Mouse (Mus musculus) embryonic facial prominence, embryonic 13.5 days (tissue): ENCODE data around the gene Kif16b. TPM values are rescaled to one million over a fixed set of nuclear protein-coding genes. Genes with fewer than 3 reads are reported as not detected.

Experiments used
- ATAC-seq: fragments of 200-750 bp; cut with Nextera tagmentation; 2 replicates; pipeline ENCODE4 v1.8.0; 2017; ENCODE audit warnings: low read depth; ENCODE audit not compliant: insufficient number of reproducible peaks, insufficient read depth, low FRiP score, low TSS enrichment
- H3K27ac ChIP-seq: fragments of 300-500 bp; sonication (generic); 2 replicates; pipeline ENCODE4 v1.5.1; 2015; ENCODE audit warnings: moderate library complexity, mild to moderate bottlenecking, inconsistent platforms
- H3K27me3 ChIP-seq: fragments of 300-500 bp; sonication (generic); 2 replicates; pipeline ENCODE4 v1.6.1; 2015; ENCODE audit warnings: mild to moderate bottlenecking, inconsistent platforms
- H3K36me3 ChIP-seq: fragments of 300-500 bp; sonication (generic); 2 replicates; pipeline ENCODE4 v1.6.1; 2015; ENCODE audit warnings: mild to moderate bottlenecking, inconsistent platforms
- H3K4me1 ChIP-seq: fragments of 300-500 bp; sonication (generic); 2 replicates; pipeline ENCODE4 v1.6.1; 2015; ENCODE audit warnings: inconsistent platforms
- H3K4me2 ChIP-seq: fragments of 300-500 bp; sonication (generic); 2 replicates; pipeline ENCODE4 v1.6.1; 2015; ENCODE audit warnings: moderate library complexity, mild to moderate bottlenecking, inconsistent platforms
- H3K4me3 ChIP-seq: fragments of 300-500 bp; sonication (generic); 2 replicates; pipeline ENCODE4 v1.5.1; 2015; ENCODE audit warnings: mild to moderate bottlenecking, inconsistent platforms
- H3K9ac ChIP-seq: fragments of 300-500 bp; sonication (generic); 2 replicates; pipeline ENCODE4 v1.6.1; 2015; ENCODE audit warnings: mild to moderate bottlenecking, inconsistent platforms
- H3K9me3 ChIP-seq: fragments of 300-500 bp; sonication (generic); 2 replicates; pipeline ENCODE4 v1.6.1; 2016; ENCODE audit warnings: inconsistent platforms
- WGBS: fragments of 180-500 bp; shearing (Covaris S2); methylation state at CpG from one replicate; pipeline ENCODE4 v1.1.7; 2015; ENCODE audit warnings: mixed read lengths; 5-methylcytosine and 5-hydroxymethylcytosine counted together
- polyA plus RNA-seq: library from polyadenylated mRNA; unstranded; fragments of >200 nt; fragmentation: Nextera tagmentation; extraction: Ambion mirVana; gene quantifications from 2 replicates; pipeline ENCODE4 v1.2.1, GENCODE M21; 2015

Kif16b gene
- polyA plus RNA-seq, result 12.1 and 13.5 TPM in 2 replicates

DNA sequence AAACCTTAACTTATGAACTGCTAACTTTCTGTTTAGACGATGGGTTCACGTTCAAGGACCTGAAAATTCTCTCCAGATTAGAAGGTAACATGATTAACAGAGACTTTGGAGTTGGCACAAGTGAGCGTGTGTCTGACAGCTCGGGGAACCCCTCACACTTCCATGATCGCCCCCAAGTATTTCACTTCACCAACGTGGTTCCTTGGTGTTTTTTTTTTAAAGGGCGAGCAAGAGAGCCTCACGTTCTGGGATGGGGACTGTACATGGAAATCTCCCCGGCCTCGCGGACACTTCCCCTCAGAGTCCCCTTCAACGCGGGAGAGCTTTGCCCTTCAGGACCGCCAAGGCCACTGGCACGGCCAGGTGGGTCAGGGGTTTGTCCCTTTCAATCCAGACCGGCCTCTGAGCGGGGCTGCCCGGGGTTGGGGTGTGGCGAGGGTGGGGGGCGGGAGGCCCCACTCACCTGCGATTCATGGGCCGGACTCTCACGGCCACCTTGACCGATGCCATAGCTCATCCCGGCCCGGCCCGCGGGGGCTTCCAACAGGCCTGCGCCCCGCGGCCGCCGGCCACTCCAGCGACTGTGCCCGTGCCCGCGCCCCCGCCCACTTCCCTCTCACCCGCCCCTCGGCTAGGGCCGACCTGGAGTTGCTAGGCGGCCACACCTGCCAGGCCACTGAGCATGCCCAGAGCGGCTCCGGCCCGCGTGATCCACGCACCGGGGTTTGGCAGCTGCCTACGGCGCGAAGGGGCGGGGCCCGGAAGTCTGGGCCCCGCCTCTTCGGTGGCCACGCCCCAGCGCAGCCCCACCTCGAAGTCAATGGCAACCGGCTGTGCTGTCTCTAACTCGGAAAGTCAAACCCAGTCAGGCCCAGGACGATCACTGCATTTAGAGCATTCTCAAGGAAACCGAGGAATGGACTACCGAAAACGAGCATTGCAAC lies at the start of gene Kif16b:
Gene Kif16b, minus strand, starts transcription at position 670 of the 944 bp plus-strand sequence.
- Histone ChIP-seq H3K27me3 (no peaks in the 10 kb centered on the region), H3K36me3 (no peaks in the 10 kb centered on the region), H3K27ac (peak within 1 kb of the TSS; percentile 79), H3K9ac (peak within 1 kb of the TSS; percentile 87), H3K4me3 (peak within 1 kb of the TSS; percentile 84), H3K4me2 (peak within 1 kb of the TSS; percentile 85), H3K4me1 (peaks cover 10% of the 10 kb centered on the region), H3K9me3 (no peaks in the 10 kb centered on the region)
- ATAC-seq, result peak; percentile 89
- WGBS, result under 1% methylated on average over 63 of the region's 64 CpGs

DNA sequence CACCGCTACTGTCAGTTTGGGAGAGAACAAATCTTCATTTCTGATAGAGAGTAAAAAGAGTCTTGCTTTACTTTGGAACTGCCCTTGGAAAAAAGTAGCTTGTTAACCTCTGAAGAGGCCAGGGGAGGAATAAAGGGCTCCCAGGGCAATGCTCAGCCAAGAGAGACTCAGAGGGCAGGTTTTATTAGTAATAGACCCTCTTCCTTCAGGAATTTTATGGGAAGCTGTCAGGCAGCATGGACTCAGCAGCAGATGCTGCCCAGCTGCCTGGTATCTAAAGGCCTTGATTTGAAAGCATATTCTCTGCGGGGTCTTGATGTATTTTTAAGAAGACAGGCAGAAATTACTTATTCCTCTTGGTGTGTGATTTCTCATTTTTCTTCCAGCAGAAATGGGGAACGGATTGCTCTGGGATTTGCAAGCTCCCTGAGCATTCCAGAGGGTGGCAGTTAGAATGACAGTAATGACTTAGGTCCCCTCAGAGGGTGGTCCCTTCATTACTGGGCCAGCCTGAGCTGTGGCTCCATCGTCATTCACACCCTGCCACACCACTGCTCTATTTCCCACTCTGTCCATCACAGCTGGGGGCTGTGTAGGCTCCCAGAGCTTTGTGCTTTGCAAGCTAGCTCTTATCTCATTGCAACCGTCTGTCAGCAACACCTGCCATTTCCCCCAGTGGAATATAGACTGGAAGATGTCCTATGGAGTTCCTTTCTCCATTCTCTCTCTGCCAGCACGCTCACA lies 39.7 kb upstream of the Kif16b start:
- H3K36me3 ChIP-seq, result no peaks in the 10 kb centered on the region
- no peaks in the 10 kb centered on the region for H3K27me3 ChIP-seq
- H3K9me3 ChIP-seq, result no peaks in the 10 kb centered on the region
- WGBS, result 66% methylated on average over 6 of the region's 6 CpGs
- no peak overlapping the region for H3K4me2 ChIP-seq
- no peak overlapping the region for H3K4me3 ChIP-seq
- no peak overlapping the region for H3K27ac ChIP-seq
- H3K4me1 ChIP-seq, result no peaks in the 10 kb centered on the region
- no peak for ATAC-seq
- H3K9ac ChIP-seq, result no peak overlapping the region

- Histone ChIP-seq H3K9ac (no peak overlapping the region), H3K36me3 (no peaks in the 10 kb centered on the region), H3K4me3 (no peak overlapping the region), H3K4me1 (no peaks in the 10 kb centered on the region), H3K27ac (no peak overlapping the region), H3K27me3 (no peaks in the 10 kb centered on the region), H3K9me3 (no peaks in the 10 kb centered on the region), H3K4me2 (no peak overlapping the region)
- 82% methylated on average over 4 of the region's 4 CpGs for WGBS
- ATAC-seq, result no peak
These were observed 29.1 kb upstream of the Kif16b start for GRCm38 (mm10) chr2:142930445-142930844.

GRCm38 (mm10) chr2:142929226-142930112 lies 28.1 kb upstream of the Kif16b start:
- Histone ChIP-seq H3K27me3 (no peaks in the 10 kb centered on the region), H3K27ac (no peak overlapping the region), H3K9ac (no peak overlapping the region), H3K4me3 (no peak overlapping the region), H3K4me2 (no peak overlapping the region), H3K36me3 (no peaks in the 10 kb centered on the region), H3K4me1 (no peaks in the 10 kb centered on the region), H3K9me3 (no peaks in the 10 kb centered on the region)
- WGBS, result 85% methylated on average over 10 of the region's 10 CpGs
- no peak for ATAC-seq

GRCm38 (mm10) chr2:142910808-142911388 lies 9.6 kb upstream of the Kif16b start:
- Histone ChIP-seq H3K4me2 (no peak overlapping the region), H3K4me1 (no peaks in the 10 kb centered on the region), H3K27me3 (no peaks in the 10 kb centered on the region), H3K9me3 (no peaks in the 10 kb centered on the region), H3K9ac (no peak overlapping the region), H3K27ac (no peak overlapping the region), H3K36me3 (no peaks in the 10 kb centered on the region), H3K4me3 (no peak overlapping the region)
- WGBS, result 53% methylated on average over 3 of the region's 3 CpGs
- no peak for ATAC-seq

DNA sequence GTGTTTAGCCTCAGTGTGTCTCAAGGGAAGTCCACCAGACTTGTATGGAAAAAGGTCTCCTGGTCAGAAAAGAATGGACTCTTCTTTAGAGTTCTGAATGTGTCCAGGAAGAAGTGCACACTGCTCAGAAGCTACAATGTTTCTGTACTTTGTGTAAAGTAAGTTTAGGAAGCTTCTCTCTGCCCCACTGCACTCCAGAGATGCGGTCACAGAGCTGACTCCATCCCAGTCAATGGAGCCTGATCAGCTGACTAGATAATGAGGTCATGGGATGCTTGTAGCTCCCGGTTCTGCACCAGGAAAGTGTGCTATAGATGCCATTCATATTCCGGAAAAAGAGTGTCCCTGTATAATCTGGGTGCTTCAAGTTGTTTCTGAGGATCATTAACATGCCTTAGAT lies 7.9 kb upstream of the Kif16b start:
- whole genome bisulfite sequencing, result 72% methylated on average over 3 of the region's 3 CpGs
- Histone ChIP-seq H3K4me3 (no peak overlapping the region), H3K4me2 (no peak overlapping the region), H3K27me3 (no peaks in the 10 kb centered on the region), H3K36me3 (no peaks in the 10 kb centered on the region), H3K9me3 (no peaks in the 10 kb centered on the region), H3K9ac (no peak overlapping the region), H3K27ac (no peak overlapping the region), H3K4me1 (no peaks in the 10 kb centered on the region)
- ATAC-seq, result no peak

GRCm38 (mm10) chr2:142907056-142907455 lies 5.7 kb upstream of the Kif16b start:
- Histone ChIP-seq H3K4me2 (no peak overlapping the region), H3K4me3 (no peak overlapping the region), H3K27me3 (no peaks in the 10 kb centered on the region), H3K9me3 (no peaks in the 10 kb centered on the region), H3K27ac (no peak overlapping the region), H3K4me1 (peaks cover 4% of the 10 kb centered on the region; the same call in 1 of the 2 replicates), H3K36me3 (no peaks in the 10 kb centered on the region), H3K9ac (no peak overlapping the region)
- 86% methylated on average over 4 of the region's 4 CpGs for WGBS
- no peak for ATAC-seq

- H3K9ac ChIP-seq, result peak overlapping the region; percentile 67
- H3K27ac ChIP-seq, result peak overlapping the region; percentile 65
- peak overlapping the region; percentile 48 for H3K4me3 ChIP-seq
- H3K9me3 ChIP-seq, result no peaks in the 10 kb centered on the region
- ATAC-seq, result peak; percentile 97
- H3K4me1 ChIP-seq, result peaks cover 10% of the 10 kb centered on the region
- H3K36me3 ChIP-seq, result no peaks in the 10 kb centered on the region
- H3K27me3 ChIP-seq, result no peaks in the 10 kb centered on the region
- 6% methylated on average over 34 of the region's 34 CpGs for WGBS
- peak overlapping the region; percentile 66 for H3K4me2 ChIP-seq
These were observed 1.9 kb upstream of the Kif16b start for GRCm38 (mm10) chr2:142902905-142903895.

GRCm38 (mm10) chr2:142900120-142900861 lies 1.0 kb downstream of the Kif16b start:
- no peak for ATAC-seq
- Histone ChIP-seq H3K4me2 (peak overlapping the region; percentile 85), H3K9me3 (no peaks in the 10 kb centered on the region), H3K4me3 (peak overlapping the region; percentile 84), H3K4me1 (peaks cover 10% of the 10 kb centered on the region), H3K9ac (no peak overlapping the region; the same call in 1 of the 2 replicates), H3K36me3 (no peaks in the 10 kb centered on the region), H3K27ac (no peak overlapping the region), H3K27me3 (no peaks in the 10 kb centered on the region)
- WGBS, result 48% methylated on average over 10 of the region's 10 CpGs
